In the genomic region with DNA sequence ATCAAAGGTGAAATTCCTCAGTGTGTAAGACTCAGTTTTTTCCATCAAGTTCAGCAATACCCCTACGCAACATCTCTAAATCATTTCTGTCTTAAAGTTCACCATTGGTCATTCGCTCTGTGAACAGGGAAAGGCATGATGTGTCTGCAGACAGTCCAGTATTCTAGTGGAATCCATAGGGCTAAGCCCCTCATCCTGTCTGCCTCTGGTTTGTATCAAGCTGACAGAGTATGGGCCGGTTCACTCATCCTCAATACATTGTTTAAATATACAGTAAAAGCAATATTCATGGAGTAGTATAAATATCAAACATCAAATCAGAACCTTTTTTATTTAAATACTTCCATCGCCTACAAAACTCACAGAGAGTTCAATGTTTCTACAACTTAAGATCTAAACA, we compare ENCODE assay signal across 16 mouse cellular contexts.
"Had no signal": no experiment of that assay in that cellular context is flagged by ENCODE, and none has a peak within 500 bp of the region (broad histone marks: within the 10 kb centered on the region; RNA-seq: fewer than 3 reads in every experiment).

No protein-coding gene starts in this region.

- H3K27me3 ChIP-seq: neural tube, embryonic 12.5 days; neural tube, embryonic 13.5 days; neural tube, embryonic 15.5 days; stomach, embryonic 15.5 days had no signal

- H3K27ac ChIP-seq: neural tube, embryonic 12.5 days; neural tube, embryonic 13.5 days; neural tube, embryonic 15.5 days; stomach, embryonic 15.5 days had no signal

- H3K4me3 ChIP-seq: neural tube, embryonic 12.5 days; neural tube, embryonic 13.5 days; neural tube, embryonic 15.5 days; stomach, embryonic 15.5 days had no signal

- H3K4me2 ChIP-seq: neural tube, embryonic 12.5 days; neural tube, embryonic 13.5 days; neural tube, embryonic 15.5 days; stomach, embryonic 15.5 days had no signal

- H3K9ac ChIP-seq: neural tube, embryonic 12.5 days; neural tube, embryonic 13.5 days; neural tube, embryonic 15.5 days; stomach, embryonic 15.5 days had no signal

- H3K9me3 ChIP-seq: neural tube, embryonic 12.5 days; neural tube, embryonic 13.5 days; neural tube, embryonic 15.5 days; stomach, embryonic 15.5 days had no signal

- H3K36me3 ChIP-seq: neural tube, embryonic 12.5 days; neural tube, embryonic 13.5 days; neural tube, embryonic 15.5 days; stomach, embryonic 15.5 days had no signal

- DNase-seq: retina, postnatal 1 day; right cerebral cortex, adult 18-20 months; right cerebral cortex, postnatal 14 days; right cerebral cortex, postnatal 25 days; right cerebral cortex, postnatal 4 days; spleen, adult 18-20 months; thymus, adult 18-20 months; thymus, adult 2 months; thymus, postnatal 14 days; thymus, postnatal 25 days; thymus, postnatal 36 days; thymus, postnatal 4 days had no signal

- H3K4me1 ChIP-seq: neural tube, embryonic 12.5 days; neural tube, embryonic 15.5 days; stomach, embryonic 15.5 days had no signal
